Mouse (Mus musculus) adrenal gland (tissue): Measurements from ENCODE around the gene Mettl24.

Experiments
- intact Hi-C: fragments of 180-260 bp; cut with DNase I; formaldehyde crosslinking; loops from one replicate; pipeline ENCODE4 v1.15.1; 2025

The Mettl24 gene

DNA sequence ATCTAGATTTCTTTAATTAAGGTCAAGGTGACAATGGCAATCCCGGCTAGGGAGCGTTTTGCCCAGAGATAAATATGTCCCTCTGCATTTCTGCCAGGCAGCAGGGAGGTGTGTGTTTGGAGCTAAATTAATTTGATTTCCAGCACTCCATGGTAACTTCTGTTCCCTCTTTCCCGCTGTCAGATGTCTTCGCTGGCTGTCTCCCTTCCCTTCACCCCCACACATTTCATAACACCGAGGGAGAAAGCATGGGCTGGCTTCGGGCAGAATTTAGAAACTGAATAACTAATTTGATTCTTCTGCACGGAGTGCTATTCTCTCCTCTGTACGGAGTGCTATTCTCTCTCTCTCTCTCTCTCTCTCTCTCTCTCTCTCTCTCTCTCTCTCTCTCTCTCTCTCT lies 612 bp upstream of the Mettl24 start:
- intact Hi-C loops, result loop anchor here (10.0 kb wide), 1 partner anchor 202 kb away; the partner anchor contains the start of genes Cdc40 and Wasf1

DNA sequence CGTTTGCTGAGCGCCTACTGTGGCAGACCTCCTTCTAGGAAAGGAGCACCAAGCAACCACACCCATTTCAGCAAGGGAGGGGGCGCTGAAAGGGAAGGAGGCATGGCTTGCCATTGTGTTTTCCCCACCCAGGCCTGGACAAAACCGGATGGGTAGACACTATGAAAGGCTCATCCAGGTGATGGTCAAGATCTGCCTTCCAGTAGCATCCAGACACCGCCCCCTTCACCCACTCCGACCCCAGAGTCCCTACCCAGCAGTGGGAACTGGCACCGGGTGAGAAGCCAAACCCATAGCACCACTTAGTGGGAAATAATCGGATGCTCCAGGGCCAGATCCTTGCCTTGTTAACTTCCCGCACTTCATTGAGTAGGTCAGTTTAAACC lies 779 bp downstream of the Mettl24 start:
- intact Hi-C loops, result loop anchor here (10.0 kb wide), 1 partner anchor 201 kb away; the partner anchor contains the start of genes Cdc40 and Wasf1

DNA sequence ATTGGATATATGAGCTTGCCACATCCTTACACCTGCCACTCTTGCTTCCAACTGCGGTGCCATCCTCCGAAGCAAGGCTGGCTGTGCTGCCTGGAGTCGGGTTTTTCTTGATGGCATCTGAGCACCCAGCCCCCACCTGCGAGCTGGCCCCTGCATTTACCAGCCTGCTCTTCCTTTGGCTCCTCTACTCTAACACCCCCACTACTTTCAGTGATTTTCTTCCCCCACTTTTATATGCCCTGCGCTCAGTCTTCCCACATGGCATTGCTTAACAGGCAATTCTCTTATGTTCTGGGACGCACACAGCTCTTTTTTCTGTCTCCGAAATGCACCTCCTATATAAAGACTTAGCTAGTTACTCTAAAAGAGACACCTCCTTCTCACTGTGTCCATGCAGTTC lies 1.2 kb downstream of the Mettl24 start:
- intact Hi-C loops, result loop anchor here (10.0 kb wide), 1 partner anchor 200 kb away; the partner anchor contains the start of genes Cdc40 and Wasf1

DNA sequence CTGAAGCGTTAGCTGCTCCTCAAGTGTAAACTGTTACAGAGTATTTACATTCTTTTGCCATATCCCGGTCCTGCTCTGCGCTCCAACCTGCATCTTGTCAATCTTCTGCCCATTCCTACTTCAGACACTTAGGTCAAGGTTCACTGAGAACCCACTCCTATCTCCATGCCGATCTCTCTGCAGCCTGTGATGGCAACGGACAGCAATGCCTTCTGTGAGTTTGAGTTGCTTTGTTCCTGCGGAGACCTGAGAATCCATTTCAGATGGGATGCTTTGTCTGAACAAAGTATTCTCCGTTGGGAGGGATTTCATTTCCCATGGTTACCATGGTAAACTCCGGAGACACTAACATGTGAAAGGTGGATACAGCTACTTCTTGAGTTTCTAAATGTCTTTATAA lies 2.6 kb downstream of the Mettl24 start:
- intact Hi-C loops, result loop anchor here (10.0 kb wide), 1 partner anchor 199 kb away; the partner anchor contains the start of genes Cdc40 and Wasf1

DNA sequence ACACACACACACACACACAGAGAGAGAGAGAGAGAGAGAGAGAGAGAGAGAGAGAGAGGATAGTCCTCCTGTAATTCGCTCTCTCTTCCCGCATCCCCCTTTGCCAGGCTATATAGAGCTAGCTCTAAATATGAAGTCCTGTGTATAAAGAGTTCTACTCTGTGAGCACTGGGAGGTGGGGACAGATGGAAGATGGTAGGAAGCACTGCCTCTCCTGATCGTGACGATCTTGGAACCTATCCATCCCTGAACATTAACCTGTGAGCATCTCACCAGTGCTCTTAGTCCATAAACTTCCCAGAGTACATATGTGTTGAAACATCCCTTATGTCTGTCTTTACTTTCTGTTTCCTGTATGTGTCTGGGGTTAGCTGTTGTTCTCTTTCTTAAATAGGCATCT lies 3.9 kb downstream of the Mettl24 start:
- intact Hi-C loops, result loop anchor here (10.0 kb wide), 1 partner anchor 198 kb away; the partner anchor contains the start of genes Cdc40 and Wasf1

DNA sequence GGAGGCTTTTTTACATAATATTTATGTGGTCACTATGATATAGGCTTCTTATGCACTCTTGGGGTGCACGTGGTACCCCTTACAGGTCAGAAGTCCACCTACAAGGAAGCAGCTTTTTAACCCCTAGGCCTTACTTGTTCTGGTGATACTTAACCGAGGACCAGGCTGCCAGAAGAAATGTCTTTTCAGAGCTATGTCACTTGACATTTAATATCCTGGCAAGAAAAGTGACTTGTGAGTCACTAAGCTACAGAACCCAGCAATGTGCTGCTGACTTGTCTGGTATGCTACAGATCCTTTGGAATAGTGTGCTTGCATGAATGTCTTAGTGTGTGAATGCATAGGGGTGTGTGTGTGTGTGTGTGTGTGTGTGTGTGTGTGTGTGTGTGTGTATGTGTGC lies 4.3 kb downstream of the Mettl24 start:
- intact Hi-C loops, result loop anchor here (10.0 kb wide), 1 partner anchor 197 kb away; the partner anchor contains the start of genes Cdc40 and Wasf1

DNA sequence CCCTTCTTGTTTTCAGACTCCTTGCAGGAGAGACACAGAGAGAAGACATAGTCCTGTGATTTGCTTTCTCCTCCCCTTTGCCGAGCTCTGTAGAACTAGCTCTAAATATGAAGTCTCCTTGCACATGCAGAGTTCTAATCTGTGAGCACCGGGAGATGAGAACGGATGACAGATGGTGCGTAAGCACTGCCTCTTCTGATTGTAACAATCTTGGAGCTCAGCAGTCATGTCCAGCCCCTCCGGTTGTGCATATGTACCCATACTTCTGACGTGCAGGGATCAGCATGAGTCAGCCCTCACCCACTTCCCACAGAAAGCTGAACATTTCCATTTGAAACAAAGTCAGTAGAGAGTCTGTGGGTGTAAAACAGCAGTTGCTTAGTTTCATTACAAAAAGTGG lies 5.2 kb downstream of the Mettl24 start:
- intact Hi-C loops, result loop anchor here (10.0 kb wide), 1 partner anchor 197 kb away; the partner anchor contains the start of genes Cdc40 and Wasf1

DNA sequence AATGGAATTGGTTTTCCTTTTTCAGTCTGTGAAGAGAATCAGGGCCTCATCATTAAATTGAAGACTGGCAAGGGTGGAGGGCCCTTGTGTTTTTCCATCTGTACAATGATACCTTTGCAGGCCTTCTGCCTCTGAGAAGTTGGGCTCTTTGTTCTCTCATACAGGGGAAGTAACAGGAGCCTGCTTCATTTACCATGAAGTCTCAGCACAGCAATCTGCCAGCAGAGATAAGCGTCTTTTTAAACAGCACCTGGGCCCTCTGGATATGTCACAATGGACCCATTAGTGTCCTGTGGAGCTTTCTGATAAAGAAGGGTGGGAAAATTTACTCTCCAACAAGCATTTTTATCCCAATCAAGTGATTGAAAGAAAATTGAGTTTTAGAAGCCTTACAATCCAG lies 5.8 kb downstream of the Mettl24 start:
- intact Hi-C loops, result loop anchor here (10.0 kb wide), 1 partner anchor 196 kb away; the partner anchor contains the start of genes Cdc40 and Wasf1

DNA sequence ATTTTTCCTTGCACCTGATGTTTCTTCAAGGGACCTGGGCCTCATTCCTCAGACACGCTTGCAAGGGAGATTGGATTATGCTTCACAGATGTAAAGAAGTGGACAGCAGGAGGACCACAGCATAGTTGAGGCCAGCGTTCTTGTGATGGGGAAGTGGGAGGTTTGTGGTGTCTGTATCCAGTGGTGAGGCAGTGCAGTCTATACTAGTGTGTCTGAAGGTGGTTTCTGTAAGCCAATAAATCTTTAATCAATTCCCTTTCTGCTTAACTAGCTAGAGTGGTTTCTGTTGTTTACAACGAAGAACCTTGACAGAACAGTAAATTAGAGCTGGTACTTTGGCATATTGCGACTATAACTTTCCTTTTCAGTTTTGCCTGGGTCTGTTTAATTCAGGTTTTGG lies 15.6 kb downstream of the Mettl24 start:
- intact Hi-C loops, result no loop called here

DNA sequence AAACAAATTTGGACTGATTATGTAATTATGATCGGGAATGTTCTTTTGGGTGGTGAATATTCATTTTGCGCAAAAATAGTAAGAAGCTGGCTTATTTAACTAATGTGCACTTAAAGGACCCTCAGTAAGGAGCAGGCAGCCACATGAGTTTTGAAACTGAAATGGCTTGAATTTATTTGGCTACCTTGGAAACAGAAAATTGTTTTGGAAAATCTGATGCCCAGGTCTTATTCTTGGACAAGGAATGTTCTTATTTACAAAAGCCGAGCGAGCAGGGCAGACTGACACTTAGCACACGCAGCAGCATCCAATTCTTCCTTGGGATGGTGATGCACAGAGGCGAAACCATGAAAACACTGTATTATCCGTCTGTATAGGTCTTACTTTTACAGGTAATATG lies 28.0 kb downstream of the Mettl24 start:
- intact Hi-C loops, result no loop called here

DNA sequence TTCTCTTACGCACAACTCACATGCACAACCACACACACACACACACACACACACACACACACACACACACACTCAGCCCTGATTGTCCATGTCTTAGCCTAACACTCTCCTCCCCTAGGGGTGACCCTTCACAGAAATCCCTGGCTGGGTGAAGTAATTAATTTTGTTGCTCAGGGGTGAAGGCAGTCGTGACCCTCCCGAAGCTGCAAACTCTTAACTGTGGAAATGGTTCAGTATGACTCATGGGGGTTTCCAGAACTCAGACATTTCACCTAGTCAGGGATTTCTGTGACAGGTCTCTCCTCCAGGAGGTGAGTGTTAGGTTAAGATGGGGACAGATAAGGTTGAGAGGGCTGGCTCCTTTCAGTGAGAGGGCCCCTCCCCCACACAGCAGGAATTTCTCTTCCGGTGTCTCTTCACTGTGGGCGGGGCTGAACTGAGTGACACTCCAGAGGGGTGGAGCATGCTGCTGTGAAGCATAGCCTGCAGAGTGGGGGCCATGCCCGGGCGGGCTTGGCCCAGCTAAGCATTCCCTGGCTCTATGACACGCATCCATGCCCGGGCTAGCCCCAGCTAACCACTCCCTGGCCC lies 30.0 kb downstream of the Mettl24 start:
- intact Hi-C loops, result no loop called here

DNA sequence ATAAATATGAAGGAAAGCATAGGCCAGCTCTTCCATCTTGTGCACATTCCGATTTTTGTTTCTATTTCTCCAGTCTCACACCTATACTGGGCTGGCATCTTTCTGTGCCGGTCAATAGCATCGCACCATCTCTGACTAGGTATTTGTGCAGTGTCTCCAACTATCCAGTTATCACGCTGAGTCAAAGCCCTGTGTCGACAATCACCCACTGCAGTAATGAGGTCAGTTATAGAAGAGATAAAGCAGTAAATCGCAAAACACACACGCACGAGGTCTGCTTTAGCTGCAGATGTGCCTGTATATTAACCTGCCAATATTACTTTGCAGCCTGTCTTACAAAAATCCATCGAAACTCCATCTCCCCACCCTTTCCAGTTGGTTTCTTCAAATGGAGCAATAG lies 30.7 kb downstream of the Mettl24 start:
- intact Hi-C loops, result no loop called here

DNA sequence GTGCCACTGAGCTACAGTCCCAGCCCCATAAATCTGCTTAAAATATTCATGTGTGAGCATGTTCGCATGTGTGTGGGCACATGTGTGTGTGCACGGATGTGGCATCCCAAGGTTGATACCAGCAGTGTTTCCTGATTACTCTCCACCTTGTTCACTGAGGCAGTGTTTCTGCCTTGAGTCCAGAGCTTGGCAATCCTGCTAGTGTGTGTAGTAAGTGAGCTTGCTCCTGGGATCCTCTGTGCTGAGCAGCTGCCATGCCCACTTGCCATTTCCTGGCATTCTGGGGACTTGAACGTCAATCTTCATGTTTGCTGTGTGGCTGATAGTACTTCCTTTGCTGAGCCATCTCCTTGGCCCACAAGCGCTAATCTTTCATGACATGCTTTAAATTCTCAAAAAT lies 32.1 kb downstream of the Mettl24 start:
- intact Hi-C loops, result no loop called here

DNA sequence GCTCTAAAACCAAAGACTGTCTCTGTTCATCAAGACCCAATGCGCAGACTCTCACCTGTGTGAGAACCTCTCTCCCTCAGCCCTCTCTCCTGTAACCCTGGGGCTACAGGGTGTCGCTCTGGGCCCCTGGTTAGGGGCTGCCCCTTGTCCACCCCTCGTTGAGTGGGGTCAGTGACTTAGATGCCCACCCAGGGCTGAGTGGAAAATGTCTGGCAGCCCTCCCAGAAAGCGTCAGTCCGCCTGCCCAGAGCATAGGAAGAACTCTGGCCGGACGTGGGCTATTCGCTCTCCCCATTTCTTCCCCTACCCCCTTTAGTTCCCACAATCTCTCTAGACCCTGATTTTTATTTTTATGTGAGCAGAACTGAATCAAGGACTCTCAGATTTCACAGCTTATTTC lies 33.2 kb downstream of the Mettl24 start:
- intact Hi-C loops, result no loop called here

DNA sequence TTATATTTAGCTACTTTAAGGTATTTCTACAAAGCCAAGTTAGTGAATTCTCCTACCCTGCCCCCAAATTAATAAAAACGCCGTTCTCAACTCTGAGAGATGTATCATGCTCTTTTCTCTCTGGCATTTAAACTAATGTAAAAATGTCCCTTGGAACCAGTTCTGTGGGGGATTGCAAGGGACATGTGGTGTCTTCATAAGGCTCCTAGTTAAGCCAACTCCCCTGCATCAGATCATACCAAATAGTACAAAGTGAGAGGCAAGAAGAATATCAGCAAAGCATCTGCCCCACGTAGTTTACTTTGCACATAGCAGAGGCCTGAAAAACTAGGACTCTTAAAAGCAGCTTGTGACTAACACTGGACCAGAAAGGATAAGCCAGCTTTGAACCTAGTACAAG lies 33.6 kb downstream of the Mettl24 start:
- intact Hi-C loops, result no loop called here

DNA sequence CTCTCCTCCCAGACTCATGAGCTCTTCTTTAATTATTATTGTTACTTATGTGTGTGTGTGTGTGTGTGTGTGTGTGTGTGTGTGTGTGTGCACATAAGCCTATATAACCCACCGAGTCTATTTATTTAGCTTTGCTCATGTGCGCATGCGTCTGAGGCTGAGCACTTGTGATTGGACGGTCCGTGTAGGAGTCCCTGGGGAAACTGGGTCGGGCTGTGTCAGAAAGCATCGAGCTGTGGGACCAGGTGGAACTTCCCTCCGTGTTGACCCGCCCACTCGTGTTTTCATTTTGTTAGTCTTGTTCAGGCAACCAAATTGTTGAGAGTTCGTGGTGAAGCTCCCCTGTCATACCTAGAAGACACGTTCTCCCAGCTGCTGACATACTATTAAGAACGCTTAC lies 35.3 kb downstream of the Mettl24 start:
- intact Hi-C loops, result no loop called here

DNA sequence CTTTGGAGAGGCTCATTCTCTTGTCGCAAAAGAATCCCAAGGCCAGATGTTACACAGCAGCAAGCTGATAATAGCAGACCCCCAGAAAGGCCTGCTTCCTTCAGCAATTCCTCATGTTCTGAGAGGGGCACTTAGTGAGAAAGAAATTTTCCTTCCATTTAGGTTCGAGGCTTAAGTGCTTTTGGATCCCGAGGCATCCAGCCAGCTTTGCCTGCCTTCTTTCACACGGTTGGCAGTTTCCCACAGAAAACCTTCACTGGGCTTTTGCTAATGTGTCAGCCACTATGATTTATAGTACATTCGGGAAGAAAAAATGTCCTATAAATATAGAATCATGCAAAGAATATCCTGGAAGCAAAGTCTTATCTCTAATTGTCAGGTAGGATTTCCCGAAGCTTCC lies 36.0 kb downstream of the Mettl24 start:
- intact Hi-C loops, result no loop called here

DNA sequence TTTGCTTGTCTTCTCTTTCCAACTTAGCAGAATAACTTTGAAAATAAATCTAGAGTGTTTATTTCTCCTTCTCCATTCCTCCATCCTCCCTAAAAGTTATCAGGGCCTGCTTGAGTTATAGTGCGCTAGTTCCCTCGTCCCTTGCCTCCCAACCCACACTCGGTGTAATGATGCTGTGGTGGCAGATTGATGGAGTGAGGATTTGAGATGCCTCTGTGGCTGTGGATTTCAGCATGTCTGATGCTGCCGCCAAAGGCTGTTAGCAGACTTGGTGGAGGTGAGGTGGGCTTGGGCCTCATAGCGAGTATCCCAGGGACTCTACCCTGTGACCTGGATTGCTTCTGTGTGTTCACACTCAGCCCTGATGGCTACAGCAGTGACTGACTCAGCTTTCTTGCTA lies 37.8 kb downstream of the Mettl24 start:
- intact Hi-C loops, result no loop called here

DNA sequence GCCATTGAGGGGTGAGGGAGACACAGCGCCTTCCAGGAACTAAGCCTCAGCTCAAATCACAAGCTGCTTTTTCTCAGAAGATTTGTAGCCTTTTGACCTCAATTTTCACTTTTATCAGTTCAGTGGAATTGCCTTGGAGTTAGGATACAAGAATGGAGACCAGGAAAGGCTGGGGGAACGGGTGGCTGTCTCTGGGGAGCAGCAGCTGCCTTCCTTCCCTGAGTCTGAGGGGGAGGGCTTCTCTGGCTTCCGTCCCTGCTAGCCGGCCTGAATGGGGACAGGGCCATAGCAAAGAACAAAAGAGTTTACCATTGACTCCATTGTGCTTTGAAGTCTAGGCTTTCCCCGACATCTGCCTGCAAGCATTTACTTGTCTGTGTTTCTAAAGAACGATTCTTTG lies 41.3 kb downstream of the Mettl24 start:
- intact Hi-C loops, result no loop called here

DNA sequence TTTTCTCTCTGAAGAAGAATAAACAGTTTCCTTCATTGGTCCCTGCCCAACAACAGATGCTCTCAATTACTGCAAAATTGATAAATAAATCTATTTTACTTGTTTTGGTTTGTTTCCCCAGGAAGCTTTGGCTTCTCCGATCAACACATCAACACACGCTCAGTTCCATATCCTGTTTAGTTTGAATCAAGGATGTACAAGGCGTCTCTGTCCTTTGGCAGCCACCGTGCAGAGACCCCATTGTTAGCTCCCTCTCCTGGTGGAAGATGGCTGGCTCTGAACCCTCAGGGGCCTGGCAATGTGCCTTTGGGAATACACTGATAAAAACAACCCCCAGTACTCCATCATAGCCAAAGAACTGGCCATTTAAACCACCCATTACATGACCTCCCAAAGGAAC lies 42.0 kb downstream of the Mettl24 start:
- intact Hi-C loops, result no loop called here

DNA sequence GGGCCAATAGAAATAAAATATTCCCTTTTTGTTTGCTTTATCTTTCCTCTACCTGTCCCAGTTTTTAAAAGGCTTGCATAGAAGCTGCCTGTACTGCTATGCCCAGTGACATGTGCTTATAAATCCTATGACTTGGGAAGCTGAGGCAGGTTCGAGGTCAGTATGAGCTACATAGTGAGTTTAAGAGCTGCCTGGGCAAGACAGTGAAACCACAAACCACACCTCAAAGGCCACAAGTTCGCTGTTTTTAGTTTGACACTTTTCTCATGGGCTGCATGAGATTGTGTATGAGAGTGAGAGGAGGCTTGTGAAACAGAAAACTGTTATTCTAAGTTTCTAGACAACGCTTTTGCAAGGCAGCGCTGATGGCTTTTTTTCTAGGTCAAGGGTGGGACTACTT lies 42.4 kb downstream of the Mettl24 start:
- intact Hi-C loops, result no loop called here

DNA sequence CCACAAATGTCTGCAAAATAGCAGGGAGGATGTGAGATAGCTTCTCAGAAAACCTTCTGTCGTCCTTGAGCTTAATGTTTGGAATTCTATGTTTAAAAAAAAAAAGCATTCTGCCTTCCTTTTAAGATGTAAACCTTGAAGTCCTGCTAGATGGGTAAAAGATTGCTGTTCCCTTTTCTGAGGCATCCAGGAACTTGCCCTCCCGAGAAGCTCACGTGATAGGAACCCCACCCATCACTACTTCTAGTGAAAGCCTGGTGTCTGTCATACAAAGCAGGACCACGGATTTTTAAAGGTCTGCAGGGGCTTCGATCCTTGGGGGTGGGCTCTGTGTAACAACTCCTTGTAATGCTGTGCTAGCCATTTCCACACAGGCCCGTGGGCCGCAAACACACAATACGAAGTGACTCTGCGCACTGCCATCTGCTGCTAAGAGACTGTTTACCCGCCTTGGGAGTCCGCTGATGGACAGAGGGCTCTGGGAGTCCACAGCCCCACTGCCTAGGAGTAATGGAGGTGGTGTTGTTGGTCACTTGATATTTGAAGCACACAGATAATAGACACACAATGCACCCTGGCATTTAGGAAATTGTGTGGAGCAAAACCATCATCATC lies 43.3 kb downstream of the Mettl24 start:
- intact Hi-C loops, result no loop called here

DNA sequence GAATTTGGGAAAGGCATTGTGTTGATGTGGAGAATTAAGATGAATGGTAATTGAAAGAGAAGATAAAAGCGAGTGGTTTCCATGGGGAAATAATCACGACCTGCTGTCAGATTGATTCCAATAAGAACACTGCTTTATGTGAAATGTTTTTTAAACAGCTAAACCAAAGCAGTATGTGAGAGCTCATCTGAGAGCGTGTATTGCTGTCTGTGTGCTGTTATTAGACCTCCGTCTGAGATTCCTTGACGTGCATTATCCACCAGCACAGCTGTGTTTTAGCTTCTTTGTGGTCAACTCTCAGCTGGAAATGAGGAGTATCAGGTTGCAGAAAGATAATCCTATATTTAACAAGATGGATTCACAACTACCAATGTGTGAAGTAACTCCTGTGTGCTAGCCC lies 43.9 kb downstream of the Mettl24 start:
- intact Hi-C loops, result no loop called here
